Mouse (Mus musculus) CH12.LX (cell line): ENCODE data around the gene Abcb1b. TPM values are rescaled to one million over a fixed set of nuclear protein-coding genes. Genes with fewer than 3 reads are reported as not detected.

ENCODE experiments used
- DNase-seq: peaks from one replicate; pipeline ENCODE4 v3.0.0-alpha.2; 2013; ENCODE audit errors: extremely low read depth
- H3K27ac ChIP-seq: 2 replicates; pipeline ENCODE4 v1.5.1; 2012; ENCODE audit warnings: low read depth, mild to moderate bottlenecking, control low read depth, moderate library complexity; ENCODE audit not compliant: insufficient read depth
- H3K27me3 ChIP-seq: replicated peaks from 2 replicates; pipeline ENCODE3; 2012; ENCODE audit warnings: inconsistent platforms
- H3K36me3 ChIP-seq, 2 experiments: replicated peaks in 1 of 2; 2 replicates each; pipeline versions ENCODE3 to v1.6.1; 2012; ENCODE audit warnings: inconsistent platforms in 1 of 2, low read length in 1 of 2, mild to moderate bottlenecking in 1 of 2, mixed read lengths in 1 of 2, moderate library complexity in 1 of 2; ENCODE audit not compliant: control insufficient read depth in 1 of 2, insufficient read depth in 1 of 2
- H3K4me1 ChIP-seq, 2 experiments: 2 replicates each; pipeline ENCODE4 v1.6.1; 2012; ENCODE audit warnings: inconsistent platforms in 1 of 2, moderate library complexity in 1 of 2; ENCODE audit not compliant: insufficient read depth in 2 of 2, control insufficient read depth in 1 of 2
- H3K4me2 ChIP-seq: 2 replicates; pipeline ENCODE4 v1.6.1; 2012; ENCODE audit warnings: low read depth, mild to moderate bottlenecking, control low read depth; ENCODE audit not compliant: poor library complexity, insufficient read depth, severe bottlenecking
- H3K4me3 ChIP-seq, 3 experiments: fragments of 150-350 bp in 1 of 3; sonication (generic) in 1 of 3; replicated peaks in 1 of 3; 2 replicates each; pipeline versions ENCODE3 to v1.5.1; 2011 to 2012; ENCODE audit warnings: low read depth in 2 of 3, low read length in 2 of 3, mild to moderate bottlenecking in 2 of 3, moderate library complexity in 2 of 3, control low read depth in 1 of 3, improper control_type of control experiment in 1 of 3, inconsistent platforms in 1 of 3, mixed read lengths in 1 of 3; ENCODE audit not compliant: poor library complexity in 1 of 3
- H3K79me2 ChIP-seq: replicated peaks from 2 replicates; pipeline ENCODE4 v1.6.1; 2012; ENCODE audit warnings: mild to moderate bottlenecking, moderate library complexity; ENCODE audit not compliant: control insufficient read depth, poor library complexity, insufficient read depth, severe bottlenecking; ENCODE audit errors: extremely low read depth
- H3K9ac ChIP-seq: 2 replicates; pipeline ENCODE4 v1.6.1; 2012; ENCODE audit warnings: low read depth, mild to moderate bottlenecking, control low read depth, moderate library complexity; ENCODE audit not compliant: insufficient read depth
- H3K9me3 ChIP-seq: replicated peaks from 2 replicates; pipeline ENCODE3; 2012; ENCODE audit warnings: low read length, inconsistent platforms, mixed read lengths
- BHLHE40 ChIP-seq: IDR thresholded peaks from 2 replicates; pipeline ENCODE4 v1.6.1; 2011; ENCODE audit warnings: mild to moderate bottlenecking, low read depth, low read length, improper control_type of control experiment
- CHD1 ChIP-seq: IDR thresholded peaks from 2 replicates; pipeline ENCODE4 v1.6.1; 2012; ENCODE audit warnings: low read depth, low read length, improper control_type of control experiment, inconsistent platforms
- CHD2 ChIP-seq: IDR thresholded peaks from 2 replicates; pipeline ENCODE4 v1.6.1; 2011; ENCODE audit warnings: low read length, improper control_type of control experiment
- CTCF ChIP-seq, 2 experiments: IDR thresholded peaks in 1 of 2; conservative IDR thresholded peaks in 1 of 2; 2 replicates each; pipeline ENCODE4 v1.5.1; 2011 to 2012; ENCODE audit warnings: low read depth in 2 of 2, low read length in 2 of 2, improper control_type of control experiment in 1 of 2, inconsistent platforms in 1 of 2, mild to moderate bottlenecking in 1 of 2, moderate library complexity in 1 of 2
- E2F4 ChIP-seq: IDR thresholded peaks from 2 replicates; pipeline ENCODE4 v1.6.1; 2011; ENCODE audit warnings: low read depth, low read length, improper control_type of control experiment; ENCODE audit not compliant: insufficient replicate concordance
- EP300 ChIP-seq: IDR thresholded peaks from 2 replicates; pipeline ENCODE4 v1.6.1; 2011; ENCODE audit warnings: low read length, improper control_type of control experiment
- GABPA ChIP-seq: IDR thresholded peaks from 2 replicates; pipeline ENCODE4 v1.6.1; 2012; ENCODE audit warnings: low read depth, low read length, improper control_type of control experiment, inconsistent platforms; ENCODE audit not compliant: insufficient replicate concordance
- HCFC1 ChIP-seq: IDR thresholded peaks from 2 replicates; pipeline ENCODE4 v1.6.1; 2012; ENCODE audit warnings: low read depth, mild to moderate bottlenecking, inconsistent platforms, low read length, improper control_type of control experiment
- IRF4 ChIP-seq: IDR thresholded peaks from 2 replicates; pipeline ENCODE4 v1.6.1; 2014; ENCODE audit warnings: low read depth, mild to moderate bottlenecking, inconsistent platforms, low read length, improper control_type of control experiment
- JUN ChIP-seq: IDR thresholded peaks from 2 replicates; pipeline ENCODE4 v1.6.1; 2011; ENCODE audit warnings: low read depth, mild to moderate bottlenecking, low read length, improper control_type of control experiment, moderate library complexity; ENCODE audit not compliant: insufficient read depth
- MAFK ChIP-seq: IDR thresholded peaks from 2 replicates; pipeline ENCODE4 v1.6.1; 2011; ENCODE audit warnings: low read length, improper control_type of control experiment; ENCODE audit not compliant: insufficient replicate concordance
- MAX ChIP-seq: IDR thresholded peaks from 2 replicates; pipeline ENCODE4 v1.6.1; 2011; ENCODE audit warnings: low read length, improper control_type of control experiment
- MAZ ChIP-seq: IDR thresholded peaks from 2 replicates; pipeline ENCODE4 v1.6.1; 2012; ENCODE audit warnings: low read depth, mild to moderate bottlenecking, inconsistent platforms, low read length, improper control_type of control experiment, moderate library complexity
- MEF2A ChIP-seq: IDR thresholded peaks from 2 replicates; pipeline ENCODE4 v1.6.1; 2014; ENCODE audit warnings: low read depth, mild to moderate bottlenecking, inconsistent platforms, low read length, improper control_type of control experiment, borderline replicate concordance
- MXI1 ChIP-seq: IDR thresholded peaks from 2 replicates; pipeline ENCODE4 v1.6.1; 2011; ENCODE audit warnings: mild to moderate bottlenecking, low read depth, low read length, improper control_type of control experiment
- MYC ChIP-seq: IDR thresholded peaks from 2 replicates; pipeline ENCODE4 v1.6.1; 2011; ENCODE audit warnings: low read depth, mild to moderate bottlenecking, improper control_type of control experiment, low read length
- NRF1 ChIP-seq: IDR thresholded peaks from 2 replicates; pipeline ENCODE4 v1.6.1; 2014; ENCODE audit warnings: low read depth, mild to moderate bottlenecking, inconsistent platforms, low read length, improper control_type of control experiment, moderate library complexity
- PAX5 ChIP-seq: IDR thresholded peaks from 2 replicates; pipeline ENCODE4 v1.6.1; 2012; ENCODE audit warnings: low read length, inconsistent platforms, mixed read lengths
- POLR2A ChIP-seq: IDR thresholded peaks from 2 replicates; pipeline ENCODE4 v1.6.1; 2011; ENCODE audit warnings: low read depth, mild to moderate bottlenecking, improper control_type of control experiment, low read length
- POLR2AphosphoS2 ChIP-seq: IDR thresholded peaks from 2 replicates; pipeline ENCODE4 v1.6.1; 2011; ENCODE audit warnings: low read depth, low read length, improper control_type of control experiment
- RCOR1 ChIP-seq: conservative IDR thresholded peaks from 2 replicates; pipeline ENCODE4 v1.6.1; 2012; ENCODE audit warnings: low read depth, mild to moderate bottlenecking, inconsistent platforms, low read length, improper control_type of control experiment
- SIN3A ChIP-seq: IDR thresholded peaks from 2 replicates; pipeline ENCODE4 v1.6.1; 2012; ENCODE audit warnings: low read length, improper control_type of control experiment, inconsistent platforms
- SMC3 ChIP-seq: IDR thresholded peaks from 2 replicates; pipeline ENCODE4 v1.6.1; 2011; ENCODE audit warnings: low read depth, low read length, improper control_type of control experiment
- TBP ChIP-seq: conservative IDR thresholded peaks from 2 replicates; pipeline ENCODE4 v1.6.1; 2011; ENCODE audit warnings: low read depth, low read length, improper control_type of control experiment
- UBTF ChIP-seq: IDR thresholded peaks from 2 replicates; pipeline ENCODE4 v1.6.1; 2012; ENCODE audit warnings: low read depth, mild to moderate bottlenecking, inconsistent platforms, low read length, improper control_type of control experiment, moderate library complexity
- USF1 ChIP-seq: IDR thresholded peaks from 2 replicates; pipeline ENCODE4 v1.6.1; 2014; ENCODE audit warnings: low read depth, mild to moderate bottlenecking, inconsistent platforms, low read length, improper control_type of control experiment
- USF2 ChIP-seq: conservative IDR thresholded peaks from 2 replicates; pipeline ENCODE4 v1.6.1; 2011; ENCODE audit warnings: low read depth, low read length, improper control_type of control experiment
- ZC3H11A ChIP-seq: IDR thresholded peaks from 2 replicates; pipeline ENCODE4 v1.6.1; 2012; ENCODE audit warnings: low read depth, mild to moderate bottlenecking, inconsistent platforms, low read length, improper control_type of control experiment
- ZKSCAN1 ChIP-seq: IDR thresholded peaks from 2 replicates; pipeline ENCODE4 v1.6.1; 2012; ENCODE audit warnings: low read depth, inconsistent platforms, low read length, improper control_type of control experiment, borderline replicate concordance
- ZMIZ1 ChIP-seq: IDR thresholded peaks from 2 replicates; pipeline ENCODE4 v1.6.1; 2012; ENCODE audit warnings: low read depth, mild to moderate bottlenecking, inconsistent platforms, low read length, improper control_type of control experiment
- dilution Hi-C: fragments of 300-500 bp; cut with MboI; formaldehyde crosslinking; loops from 2 replicates; pipeline ENCODE4 v1.14.3; 2020; ENCODE audit warnings: low sequenced_read_pairs; ENCODE audit not compliant: extremely low pct_unique_long_range_greater_than_20kb, extremely low pct_ligation_motif_present
- in situ Hi-C: fragments of 300-500 bp; cut with MboI; formaldehyde crosslinking; loops from 3 replicates; pipeline ENCODE4 v1.14.3; 2019; ENCODE audit warnings: low sequenced_read_pairs, low pct_ligation_motif_present, low pct_unique_long_range_greater_than_20kb, mixed read lengths
- polyA plus RNA-seq: library from polyadenylated mRNA; unstranded; fragments of >175 nt; gene quantifications from 2 replicates; pipeline ENCODE4 v1.2.1, GENCODE M21; 2012; ENCODE audit warnings: low read depth; ENCODE audit not compliant: insufficient read length
- total RNA-seq, 2 experiments: library from RNA; depleted of rRNA; stranded (reverse); fragments of 300-350 nt in 1 of 2; fragments of >200 nt in 1 of 2; gene quantifications; 2 replicates each; pipeline ENCODE4 v1.2.3; 2012 to 2014

Abcb1b gene
- total and polyA plus RNA-seq, 3 experiments: 1.2 to 14.2 (median 1.8) TPM

DNA sequence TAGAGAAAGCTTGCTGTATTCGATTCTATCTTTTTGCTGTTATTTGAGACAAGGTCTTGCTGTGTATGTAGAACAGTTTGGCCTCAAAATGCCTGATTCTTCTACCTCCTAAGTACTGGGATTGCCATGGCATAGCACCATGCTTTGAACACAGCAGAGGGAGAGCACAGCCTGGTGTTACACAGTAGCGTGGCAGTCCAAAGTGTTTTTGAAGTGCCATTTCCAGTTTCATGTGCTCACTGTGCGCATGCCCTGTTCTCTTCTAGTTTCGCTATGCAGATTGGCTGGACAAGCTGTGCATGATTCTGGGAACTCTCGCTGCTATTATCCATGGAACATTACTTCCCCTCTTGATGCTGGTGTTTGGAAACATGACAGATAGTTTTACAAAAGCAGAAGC, 7.8 kb downstream of the Abcb1b start (continued):
- TF ChIP-seq RCOR1 (no peak), E2F4 (no peak), POLR2AphosphoS2 (no peak), HCFC1 (no peak), GABPA (no peak)
- TF ChIP-seq, all 38 proteins: peak for 13

DNA sequence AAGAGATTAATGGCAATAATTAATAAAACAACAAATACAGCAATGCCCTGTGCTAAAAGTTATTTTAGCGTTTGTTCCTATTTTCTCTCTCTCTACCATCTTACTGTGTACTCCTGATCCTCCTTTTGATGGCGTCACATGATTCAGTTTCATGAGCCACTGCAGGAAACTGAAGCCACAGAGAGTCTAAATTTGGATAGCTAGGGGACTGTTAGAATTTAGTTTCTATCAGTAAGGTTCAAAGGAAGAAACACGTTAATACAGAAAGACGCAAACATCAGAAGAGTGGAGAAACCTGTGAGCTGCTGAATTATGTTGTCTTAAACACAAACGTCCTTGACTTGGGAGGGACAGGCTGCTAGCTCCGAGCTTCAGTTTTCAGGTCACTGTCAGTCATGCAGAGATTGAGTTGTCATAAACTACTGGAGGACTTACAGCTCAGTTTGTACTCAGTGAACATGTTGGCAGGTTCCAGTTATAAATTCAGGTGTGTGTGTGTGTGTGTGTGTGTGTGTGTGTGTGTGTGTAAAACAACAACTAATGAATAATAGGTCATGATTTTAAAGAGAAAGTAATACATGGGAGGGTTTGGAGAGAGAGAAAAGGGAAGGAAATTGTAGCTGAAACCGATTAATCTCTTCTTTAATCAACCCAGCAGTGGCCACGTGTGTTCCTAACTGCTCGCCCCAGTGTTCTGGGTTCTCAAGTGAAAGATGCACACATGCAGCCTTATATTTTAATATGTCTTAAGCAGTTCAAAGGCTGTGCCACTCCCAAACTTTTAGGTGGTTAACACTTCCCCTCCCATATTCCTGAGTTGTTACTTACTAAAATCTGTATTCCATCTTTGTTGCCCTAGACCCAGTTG, 9.4 kb downstream of the Abcb1b start:
- dilution Hi-C loops: no loop called here
- Histone ChIP-seq H3K4me3 (no peak overlapping the region), H3K27ac (peak overlapping the region; percentile 45; the same call in 1 of the 2 replicates), H3K79me2 (peaks cover 6% of the 10 kb centered on the region), H3K4me2 (peak overlapping the region; percentile 64), H3K4me1 (peaks cover 6 to 26% of the 10 kb centered on the region in 2 experiments), H3K36me3 (no peaks in the 10 kb centered on the region), H3K9me3 (no peaks in the 10 kb centered on the region), H3K27me3 (no peaks in the 10 kb centered on the region), H3K9ac (peak overlapping the region; percentile 38)
- 0 out of 2 replicates have a peak, but pooled peaks have one; percentile 30 for TF ChIP-seq IRF4
- TF ChIP-seq USF2: peak; percentile 53
- no peak for TF ChIP-seq MAFK
- TF ChIP-seq E2F4: no peak
- peak; percentile 65 for TF ChIP-seq USF1
- TF ChIP-seq CHD1: 0 out of 2 replicates have a peak, but pooled peaks have one; percentile 42
- no peak for TF ChIP-seq GABPA
- 0 out of 2 replicates have a peak, but pooled peaks have one; percentile 40 for TF ChIP-seq BHLHE40
- peak; percentile 56 for TF ChIP-seq EP300
- TF ChIP-seq CHD2: no peak
- TF ChIP-seq SIN3A: no peak
- no peak for TF ChIP-seq ZKSCAN1
- 0 out of 2 replicates have a peak, but pooled peaks have one; percentile 23 for TF ChIP-seq POLR2A
- no peak for TF ChIP-seq JUN
- peak; percentile 26 for TF ChIP-seq MAX
- TF ChIP-seq ZC3H11A: no peak
- TF ChIP-seq PAX5: no peak
- no peak for TF ChIP-seq NRF1
- TF ChIP-seq MXI1: peak; percentile 60; the same call in 1 of the 2 replicates
- no peak for TF ChIP-seq UBTF
- 0 out of 2 replicates have a peak, but pooled peaks have one; percentile 17 for TF ChIP-seq MYC
- TF ChIP-seq ZMIZ1: no peak
- TF ChIP-seq TBP: 0 out of 2 replicates have a peak, but pooled peaks have one; percentile 66
- TF ChIP-seq MEF2A: peak; percentile 95
- TF ChIP-seq CTCF (conservative IDR thresholded peaks at IDR 0.05 in 1 of 2, IDR thresholded peaks at IDR 0.05 in 1 of 2; ENCODE audit: low read depth in 2 of 2, low read length in 2 of 2): no peak
- TF ChIP-seq SMC3: no peak
- no peak for TF ChIP-seq MAZ
- no peak for TF ChIP-seq RCOR1
- peak; percentile 68 for DNase-seq
- in situ Hi-C loops: no loop called here
